Mouse (Mus musculus): ENCODE data around the gene Tmem200a. TPM values are rescaled to one million over a fixed set of nuclear protein-coding genes. Genes with fewer than 3 reads are reported as not detected.

Gene Tmem200a
- total and polyA plus RNA-seq, 2 experiments from 2014 or later = 0.11 to 2.0 TPM

DNA sequence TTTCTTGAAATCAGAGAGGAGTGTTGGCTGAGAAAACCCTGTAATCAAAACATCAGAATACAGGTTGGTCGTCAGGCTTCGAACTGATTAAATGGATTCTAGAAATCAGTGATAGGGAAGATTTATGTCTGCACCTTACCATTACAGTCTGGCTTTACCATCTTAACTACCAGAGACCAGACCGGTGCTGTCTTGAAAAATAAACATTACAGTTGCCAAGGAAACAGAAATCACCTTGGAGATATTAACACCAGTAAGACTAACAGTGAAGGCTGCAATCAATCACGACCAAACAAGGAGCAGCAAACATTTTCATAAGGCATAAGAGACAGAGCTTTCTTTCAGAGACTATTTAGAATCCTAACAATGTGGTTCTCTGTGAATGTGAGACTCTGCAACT, 116.0 kb downstream of the Tmem200a start:
- no peak overlapping the region for H3K4me3 ChIP-seq (ENCODE audit: low read depth, low read length)
- no peaks in the 10 kb centered on the region for H3K27me3 ChIP-seq (ENCODE audit: control insufficient read depth, insufficient read depth, low read length)
- DNase-seq (ENCODE audit: low spot score) = no peak
- no peaks in the 10 kb centered on the region for H3K36me3 ChIP-seq (replicated peaks; ENCODE audit: control insufficient read depth, insufficient read depth, low read length)
- no peak overlapping the region for H3K27ac ChIP-seq (ENCODE audit: low read depth)
- no peaks in the 10 kb centered on the region for H3K4me1 ChIP-seq (ENCODE audit: control insufficient read depth, insufficient read depth)
- WGBS = 55% methylated on average over 4 of the region's 4 CpGs
- H3K9me3 ChIP-seq (replicated peaks; ENCODE audit: control insufficient read depth, low read length) = 0 out of 2 replicates have a peak, but pooled peaks cover 5% of the 10 kb centered on the region
- H3K9ac ChIP-seq (replicated peaks; ENCODE audit: low read depth, low read length) = no peak overlapping the region
- no peak for TF ChIP-seq CTCF (IDR thresholded peaks at IDR 0.05; ENCODE audit: low read depth)
- no peak for TF ChIP-seq EP300 (IDR thresholded peaks at IDR 0.05; ENCODE audit: low read depth)
- H3K4me2 ChIP-seq (ENCODE audit: low read depth, low read length) = no peak overlapping the region
- ATAC-seq (ENCODE audit: insufficient read depth, low read depth) = no peak

DNA sequence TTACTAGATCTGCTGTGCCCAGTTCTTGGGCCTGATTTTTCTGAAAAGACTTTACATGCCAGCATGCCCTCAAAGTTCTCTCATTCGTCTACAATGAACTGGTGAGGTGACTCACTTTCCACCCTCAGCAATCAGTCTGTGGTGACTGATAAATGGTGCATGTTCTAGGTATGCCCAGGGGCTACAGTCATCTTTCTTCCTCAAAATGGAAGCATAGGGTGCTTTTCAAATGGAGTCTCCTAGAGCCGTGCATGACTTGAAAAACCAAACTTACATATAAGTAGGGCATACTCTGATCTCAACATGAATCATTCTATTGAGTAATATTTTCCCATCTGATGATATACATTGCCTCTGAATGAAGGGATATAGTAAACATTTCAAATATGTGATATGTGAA, 117.8 kb downstream of the Tmem200a start:
- TF ChIP-seq CTCF (IDR thresholded peaks at IDR 0.05; ENCODE audit: low read depth) (no peak), EP300 (IDR thresholded peaks at IDR 0.05; ENCODE audit: low read depth) (no peak)
- no peaks in the 10 kb centered on the region for H3K36me3 ChIP-seq (replicated peaks; ENCODE audit: control insufficient read depth, insufficient read depth, low read length)
- H3K4me3 ChIP-seq (ENCODE audit: low read depth, low read length) = no peak overlapping the region
- H3K4me2 ChIP-seq (ENCODE audit: low read depth, low read length) = no peak overlapping the region
- H3K9me3 ChIP-seq (replicated peaks; ENCODE audit: control insufficient read depth, low read length) = 0 out of 2 replicates have a peak, but pooled peaks cover 5% of the 10 kb centered on the region
- no peak overlapping the region for H3K27ac ChIP-seq (ENCODE audit: low read depth)
- H3K4me1 ChIP-seq (ENCODE audit: control insufficient read depth, insufficient read depth) = no peaks in the 10 kb centered on the region
- no peaks in the 10 kb centered on the region for H3K27me3 ChIP-seq (ENCODE audit: control insufficient read depth, insufficient read depth, low read length)
- ATAC-seq (ENCODE audit: insufficient read depth, low read depth) (no peak), DNase-seq (ENCODE audit: low spot score) (no peak)
- 69% methylated on average over 2 of the region's 2 CpGs for WGBS
- no peak overlapping the region for H3K9ac ChIP-seq (replicated peaks; ENCODE audit: low read depth, low read length)

DNA sequence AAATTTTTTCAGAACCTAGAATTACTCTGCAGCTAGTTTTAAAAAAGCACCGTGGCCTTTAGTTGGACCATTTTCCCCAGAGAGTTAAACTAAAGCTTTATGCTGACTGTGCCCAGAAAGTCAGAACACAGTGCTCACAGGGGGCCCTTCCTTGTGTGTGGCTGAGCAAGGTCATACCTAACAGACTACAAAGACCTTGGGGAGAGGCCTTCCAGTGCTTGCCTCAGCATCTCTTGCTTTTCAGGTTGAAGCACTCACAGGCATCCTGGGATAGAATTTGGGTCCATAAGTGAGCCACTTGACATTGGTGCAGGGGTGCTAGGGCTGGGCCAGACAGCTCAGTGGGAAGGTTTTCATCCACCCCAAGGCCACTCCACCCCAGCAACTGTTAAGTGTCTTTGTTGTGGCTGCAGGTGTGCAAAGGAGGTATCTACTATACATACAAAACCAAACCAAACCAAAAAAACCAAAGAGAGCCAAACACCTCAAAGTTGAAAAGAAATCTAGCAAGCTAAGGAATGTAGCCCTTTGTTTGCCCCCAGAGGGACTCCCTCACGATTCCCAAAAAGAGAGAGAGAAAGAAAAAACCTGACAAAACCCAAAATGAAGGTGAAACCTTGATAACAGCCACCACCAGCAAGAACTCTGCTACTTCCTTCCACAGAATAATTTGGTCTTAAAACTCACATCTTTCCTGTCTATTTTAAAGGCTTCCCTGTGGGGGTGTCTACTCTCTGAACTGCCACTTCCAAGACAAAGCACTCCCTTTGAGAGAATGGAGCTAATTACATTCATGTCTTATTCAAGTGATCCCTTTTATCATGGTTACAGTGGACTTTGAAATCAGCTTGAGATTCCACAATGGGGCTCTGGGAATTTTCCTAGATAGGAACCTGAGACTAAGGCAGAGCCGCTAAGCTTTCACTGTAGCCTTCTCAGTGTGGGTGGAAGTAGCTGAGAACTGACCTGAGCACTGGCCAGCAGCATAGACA, 119.8 kb downstream of the Tmem200a start:
- DNase-seq (ENCODE audit: low spot score) (no peak), ATAC-seq (ENCODE audit: insufficient read depth, low read depth) (no peak)
- Histone ChIP-seq H3K9me3 (replicated peaks; ENCODE audit: control insufficient read depth, low read length) (0 out of 2 replicates have a peak, but pooled peaks cover 5% of the 10 kb centered on the region), H3K4me2 (ENCODE audit: low read depth, low read length) (no peak overlapping the region), H3K9ac (replicated peaks; ENCODE audit: low read depth, low read length) (no peak overlapping the region), H3K4me1 (ENCODE audit: control insufficient read depth, insufficient read depth) (no peaks in the 10 kb centered on the region), H3K4me3 (ENCODE audit: low read depth, low read length) (no peak overlapping the region), H3K36me3 (replicated peaks; ENCODE audit: control insufficient read depth, insufficient read depth, low read length) (no peaks in the 10 kb centered on the region), H3K27me3 (ENCODE audit: control insufficient read depth, insufficient read depth, low read length) (no peaks in the 10 kb centered on the region), H3K27ac (ENCODE audit: low read depth) (no peak overlapping the region)
- 60% methylated on average over 3 of the region's 3 CpGs for WGBS
- TF ChIP-seq EP300 (IDR thresholded peaks at IDR 0.05; ENCODE audit: low read depth) (no peak), CTCF (IDR thresholded peaks at IDR 0.05; ENCODE audit: low read depth) (no peak)

DNA sequence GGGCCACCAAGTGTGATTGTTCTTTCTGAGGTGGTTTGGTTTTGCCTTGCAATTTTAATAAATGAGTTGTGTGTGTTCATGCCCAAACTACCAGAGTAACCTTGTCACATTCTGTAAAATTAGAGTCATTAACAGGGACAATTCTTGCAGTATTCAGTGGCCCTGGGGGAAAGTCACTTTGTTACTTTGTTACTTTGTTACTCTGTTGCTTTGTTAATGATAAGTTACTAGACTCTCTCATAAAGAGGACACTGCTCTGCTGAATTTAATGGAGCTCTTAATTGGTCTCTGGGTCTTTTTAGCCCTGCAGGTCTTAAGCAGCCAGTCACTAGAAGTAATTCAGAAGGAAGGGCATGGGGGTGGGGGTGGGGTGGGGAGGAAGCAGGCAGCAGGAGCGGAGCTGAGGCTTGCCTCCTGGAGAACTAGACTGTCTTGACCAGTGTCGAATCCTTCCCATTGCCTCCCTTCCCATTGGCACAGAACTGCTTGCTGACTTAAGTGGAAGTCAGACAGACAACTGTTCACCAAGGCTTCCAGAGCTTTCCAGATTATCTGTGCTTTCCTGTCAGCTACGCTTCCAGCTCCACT, 124.1 kb downstream of the Tmem200a start:
- 74% methylated on average over 3 of the region's 3 CpGs for WGBS
- Histone ChIP-seq H3K4me2 (ENCODE audit: low read depth, low read length) (no peak overlapping the region), H3K4me1 (ENCODE audit: control insufficient read depth, insufficient read depth) (no peaks in the 10 kb centered on the region), H3K4me3 (ENCODE audit: low read depth, low read length) (no peak overlapping the region), H3K27me3 (ENCODE audit: control insufficient read depth, insufficient read depth, low read length) (no peaks in the 10 kb centered on the region), H3K9me3 (replicated peaks; ENCODE audit: control insufficient read depth, low read length) (no peaks in the 10 kb centered on the region), H3K27ac (ENCODE audit: low read depth) (no peak overlapping the region), H3K9ac (replicated peaks; ENCODE audit: low read depth, low read length) (no peak overlapping the region), H3K36me3 (replicated peaks; ENCODE audit: control insufficient read depth, insufficient read depth, low read length) (no peaks in the 10 kb centered on the region)
- DNase-seq (ENCODE audit: low spot score) (no peak), ATAC-seq (ENCODE audit: insufficient read depth, low read depth) (no peak)
- TF ChIP-seq EP300 (IDR thresholded peaks at IDR 0.05; ENCODE audit: low read depth) (no peak), CTCF (IDR thresholded peaks at IDR 0.05; ENCODE audit: low read depth) (no peak)

DNA sequence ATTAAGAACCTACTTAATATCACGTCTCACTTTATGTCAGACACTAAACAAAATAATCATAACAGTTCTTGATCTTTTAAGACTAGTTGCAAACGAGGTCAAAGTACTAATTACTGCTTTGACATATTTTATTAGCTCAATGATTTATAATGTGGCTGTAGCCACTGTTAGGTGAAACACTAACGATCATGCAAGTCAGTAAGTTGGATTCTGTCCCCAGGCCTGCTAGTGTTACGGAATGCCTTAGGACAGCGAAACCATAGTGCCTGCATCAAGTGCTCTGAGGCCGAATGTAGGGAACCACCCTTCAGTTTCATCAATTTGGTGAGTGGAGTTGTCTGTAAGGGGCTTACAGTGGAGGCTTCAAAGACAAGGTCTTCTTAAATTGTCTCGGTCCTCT, 126.0 kb downstream of the Tmem200a start:
- no peak overlapping the region for H3K4me3 ChIP-seq (ENCODE audit: low read depth, low read length)
- DNase-seq (ENCODE audit: low spot score) = no peak
- 80% methylated on average over 7 of the region's 7 CpGs for WGBS
- no peak overlapping the region for H3K4me2 ChIP-seq (ENCODE audit: low read depth, low read length)
- no peaks in the 10 kb centered on the region for H3K36me3 ChIP-seq (replicated peaks; ENCODE audit: control insufficient read depth, insufficient read depth, low read length)
- no peak for TF ChIP-seq CTCF (IDR thresholded peaks at IDR 0.05; ENCODE audit: low read depth)
- no peak for TF ChIP-seq EP300 (IDR thresholded peaks at IDR 0.05; ENCODE audit: low read depth)
- H3K9me3 ChIP-seq (replicated peaks; ENCODE audit: control insufficient read depth, low read length) = no peaks in the 10 kb centered on the region
- no peaks in the 10 kb centered on the region for H3K4me1 ChIP-seq (ENCODE audit: control insufficient read depth, insufficient read depth)
- H3K9ac ChIP-seq (replicated peaks; ENCODE audit: low read depth, low read length) = no peak overlapping the region
- ATAC-seq (ENCODE audit: insufficient read depth, low read depth) = no peak
- no peak overlapping the region for H3K27ac ChIP-seq (ENCODE audit: low read depth)
- H3K27me3 ChIP-seq (ENCODE audit: control insufficient read depth, insufficient read depth, low read length) = no peaks in the 10 kb centered on the region
